Mouse (Mus musculus): ENCODE measurements around the gene Aldh18a1. TPM values are rescaled to one million over a fixed set of nuclear protein-coding genes. Genes with fewer than 3 reads are reported as not detected.
"Not testable (repeated sequence)": the region's sequence is repeated elsewhere in the genome, so short reads cannot be mapped to it uniquely, and the experiment has no call there.

The Aldh18a1 gene
- polyA plus RNA-seq, 1 experiment, result 37.9 TPM

DNA sequence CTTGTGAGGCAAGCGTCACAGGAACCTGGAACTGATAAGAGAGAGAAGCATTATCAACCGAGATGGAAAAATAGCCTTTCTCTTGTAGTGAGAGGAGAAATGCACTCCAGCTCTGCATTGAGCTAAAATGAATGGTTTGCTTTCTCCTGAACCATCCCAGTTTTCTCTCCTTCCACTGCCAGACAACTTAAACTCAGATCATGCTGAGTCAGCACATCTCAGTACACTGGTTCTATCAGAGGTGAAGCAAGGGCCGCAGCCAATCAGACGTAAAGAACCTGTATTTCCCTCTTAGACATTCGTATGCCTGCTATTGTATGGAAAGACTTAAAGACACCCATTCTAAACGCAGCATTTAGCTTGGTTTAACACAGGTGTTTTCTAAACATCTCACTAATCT lies 19.4 kb upstream of the Aldh18a1 start:
- WGBS, result 95% methylated on average over 6 of the region's 6 CpGs
- Histone ChIP-seq H3K27me3 (ENCODE audit: control insufficient read depth, insufficient read depth, low read length) (no peaks in the 10 kb centered on the region), H3K4me1 (replicated peaks; ENCODE audit: control insufficient read depth, insufficient read depth, low read length) (peaks cover 7% of the 10 kb centered on the region), H3K36me3 (ENCODE audit: control insufficient read depth, insufficient read depth, low read length) (no peaks in the 10 kb centered on the region), H3K4me3 (ENCODE audit: control insufficient read depth, insufficient read depth, low read length) (no peak overlapping the region), H3K27ac (ENCODE audit: control insufficient read depth, insufficient read depth, low read length) (no peak overlapping the region)
- DNase-seq, result no peak
- TF ChIP-seq POLR2A (IDR thresholded peaks at IDR 0.05; ENCODE audit: control insufficient read depth, extremely low read depth, insufficient read depth, low read length, poor library complexity) (no peak), CTCF (IDR thresholded peaks at IDR 0.05; ENCODE audit: borderline replicate concordance, control insufficient read depth, extremely low read depth, insufficient read depth, low read length, poor library complexity) (no peak)

DNA sequence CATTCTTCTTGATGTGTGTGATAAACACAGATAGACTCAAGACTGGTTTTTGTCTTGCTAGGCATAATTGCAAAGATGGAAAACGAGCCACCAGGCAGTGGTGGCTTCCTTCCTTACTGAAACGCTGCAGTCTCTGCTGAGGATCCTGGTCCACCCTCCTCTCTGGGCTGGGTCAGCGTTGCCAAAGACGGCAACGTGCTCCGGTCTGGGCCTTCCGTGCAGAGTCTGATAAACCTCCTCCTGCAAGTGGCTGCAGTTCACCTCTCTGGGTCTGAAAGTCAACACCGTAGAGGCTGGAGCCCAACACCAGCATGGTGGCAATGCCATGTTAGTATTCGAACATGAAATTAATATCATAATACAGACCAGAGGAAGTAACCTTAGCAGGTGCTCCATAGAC lies 16.9 kb upstream of the Aldh18a1 start:
- DNase-seq, result no peak
- 97% methylated on average over 9 of the region's 9 CpGs for WGBS
- TF ChIP-seq CTCF (IDR thresholded peaks at IDR 0.05; ENCODE audit: borderline replicate concordance, control insufficient read depth, extremely low read depth, insufficient read depth, low read length, poor library complexity) (no peak), POLR2A (IDR thresholded peaks at IDR 0.05; ENCODE audit: control insufficient read depth, extremely low read depth, insufficient read depth, low read length, poor library complexity) (no peak)
- H3K27ac ChIP-seq (ENCODE audit: control insufficient read depth, insufficient read depth, low read length), result no peak overlapping the region
- no peaks in the 10 kb centered on the region for H3K4me1 ChIP-seq (replicated peaks; ENCODE audit: control insufficient read depth, insufficient read depth, low read length)
- no peaks in the 10 kb centered on the region for H3K36me3 ChIP-seq (ENCODE audit: control insufficient read depth, insufficient read depth, low read length)
- H3K27me3 ChIP-seq (ENCODE audit: control insufficient read depth, insufficient read depth, low read length), result no peaks in the 10 kb centered on the region
- H3K4me3 ChIP-seq (ENCODE audit: control insufficient read depth, insufficient read depth, low read length), result no peak overlapping the region

DNA sequence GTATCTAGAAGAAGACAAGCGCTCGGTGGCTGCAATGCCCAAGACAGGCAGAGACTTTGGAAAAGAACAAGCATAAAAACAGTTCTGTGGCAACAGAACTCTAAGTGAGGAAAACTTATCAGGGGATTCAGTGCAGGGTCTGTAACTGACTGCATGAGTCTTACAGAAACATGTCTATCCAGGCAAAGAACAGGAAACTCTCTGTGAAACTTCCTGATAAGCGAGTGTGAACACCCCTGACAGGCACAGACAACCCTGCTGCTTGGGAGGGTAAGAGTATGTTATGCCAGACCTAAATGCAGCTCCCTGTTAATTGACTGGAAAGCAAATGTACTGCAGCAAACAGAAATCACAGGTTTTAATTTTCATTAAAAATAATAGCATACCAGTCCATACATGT lies 13.6 kb upstream of the Aldh18a1 start:
- Histone ChIP-seq H3K27me3 (ENCODE audit: control insufficient read depth, insufficient read depth, low read length) (no peaks in the 10 kb centered on the region), H3K36me3 (ENCODE audit: control insufficient read depth, insufficient read depth, low read length) (no peaks in the 10 kb centered on the region), H3K4me1 (replicated peaks; ENCODE audit: control insufficient read depth, insufficient read depth, low read length) (peaks cover 5% of the 10 kb centered on the region; the same call in 1 of the 2 replicates), H3K4me3 (ENCODE audit: control insufficient read depth, insufficient read depth, low read length) (no peak overlapping the region), H3K27ac (ENCODE audit: control insufficient read depth, insufficient read depth, low read length) (no peak overlapping the region)
- DNase-seq, result no peak
- TF ChIP-seq POLR2A (IDR thresholded peaks at IDR 0.05; ENCODE audit: control insufficient read depth, extremely low read depth, insufficient read depth, low read length, poor library complexity) (no peak), CTCF (IDR thresholded peaks at IDR 0.05; ENCODE audit: borderline replicate concordance, control insufficient read depth, extremely low read depth, insufficient read depth, low read length, poor library complexity) (no peak)
- 84% methylated on average over 3 of the region's 3 CpGs for WGBS

- DNase-seq; H3K27me3 ChIP-seq (ENCODE audit: control insufficient read depth, insufficient read depth, low read length); H3K36me3 ChIP-seq (ENCODE audit: control insufficient read depth, insufficient read depth, low read length); H3K27ac ChIP-seq (ENCODE audit: control insufficient read depth, insufficient read depth, low read length); H3K4me1 ChIP-seq (replicated peaks; ENCODE audit: control insufficient read depth, insufficient read depth, low read length); H3K4me3 ChIP-seq (ENCODE audit: control insufficient read depth, insufficient read depth, low read length): not testable (repeated sequence)
- WGBS, result 95% methylated on average over 5 of the region's 5 CpGs
Observed at GRCm38 (mm10) chr19:40600846-40601245, 12.6 kb upstream of the Aldh18a1 start.

GRCm38 (mm10) chr19:40595831-40596230 lies 7.6 kb upstream of the Aldh18a1 start:
- WGBS, result 93% methylated on average over 8 of the region's 8 CpGs
- DNase-seq, result no peak
- Histone ChIP-seq H3K36me3 (ENCODE audit: control insufficient read depth, insufficient read depth, low read length) (no peaks in the 10 kb centered on the region), H3K4me3 (ENCODE audit: control insufficient read depth, insufficient read depth, low read length) (no peak overlapping the region), H3K27ac (ENCODE audit: control insufficient read depth, insufficient read depth, low read length) (no peak overlapping the region), H3K27me3 (ENCODE audit: control insufficient read depth, insufficient read depth, low read length) (no peaks in the 10 kb centered on the region), H3K4me1 (replicated peaks; ENCODE audit: control insufficient read depth, insufficient read depth, low read length) (peaks cover 5% of the 10 kb centered on the region; the same call in 1 of the 2 replicates)
- TF ChIP-seq POLR2A (IDR thresholded peaks at IDR 0.05; ENCODE audit: control insufficient read depth, extremely low read depth, insufficient read depth, low read length, poor library complexity) (no peak), CTCF (IDR thresholded peaks at IDR 0.05; ENCODE audit: borderline replicate concordance, control insufficient read depth, extremely low read depth, insufficient read depth, low read length, poor library complexity) (no peak)

DNA sequence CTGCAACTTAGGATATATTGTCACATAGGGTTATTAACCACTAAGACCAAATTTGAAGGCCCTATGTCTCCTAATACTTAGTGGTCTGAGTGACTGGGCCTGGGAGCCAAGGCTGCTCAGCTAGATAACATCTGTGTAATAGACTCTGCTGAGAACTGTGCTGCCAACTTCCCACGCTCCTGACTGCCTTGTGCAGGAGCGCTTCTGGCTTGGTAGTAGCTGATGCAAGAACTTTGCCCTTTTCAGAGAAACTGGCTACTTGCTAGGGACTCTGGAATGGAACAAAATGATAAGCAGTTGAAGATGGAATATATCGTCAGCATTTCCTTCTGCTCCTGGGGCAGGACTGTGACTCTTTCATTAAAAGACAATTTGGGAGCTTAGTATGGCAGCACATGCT lies 7.0 kb upstream of the Aldh18a1 start:
- Histone ChIP-seq H3K36me3 (ENCODE audit: control insufficient read depth, insufficient read depth, low read length) (no peaks in the 10 kb centered on the region), H3K4me3 (ENCODE audit: control insufficient read depth, insufficient read depth, low read length) (no peak overlapping the region), H3K4me1 (replicated peaks; ENCODE audit: control insufficient read depth, insufficient read depth, low read length) (peaks cover 5% of the 10 kb centered on the region; the same call in 1 of the 2 replicates), H3K27me3 (ENCODE audit: control insufficient read depth, insufficient read depth, low read length) (no peaks in the 10 kb centered on the region), H3K27ac (ENCODE audit: control insufficient read depth, insufficient read depth, low read length) (no peak overlapping the region)
- 98% methylated on average over 3 of the region's 3 CpGs for WGBS
- DNase-seq, result no peak
- TF ChIP-seq CTCF (IDR thresholded peaks at IDR 0.05; ENCODE audit: borderline replicate concordance, control insufficient read depth, extremely low read depth, insufficient read depth, low read length, poor library complexity) (no peak), POLR2A (IDR thresholded peaks at IDR 0.05; ENCODE audit: control insufficient read depth, extremely low read depth, insufficient read depth, low read length, poor library complexity) (no peak)

GRCm38 (mm10) chr19:40589530-40589880 lies 1.2 kb upstream of the Aldh18a1 start:
- TF ChIP-seq CTCF (IDR thresholded peaks at IDR 0.05; ENCODE audit: borderline replicate concordance, control insufficient read depth, extremely low read depth, insufficient read depth, low read length, poor library complexity) (no peak), POLR2A (IDR thresholded peaks at IDR 0.05; ENCODE audit: control insufficient read depth, extremely low read depth, insufficient read depth, low read length, poor library complexity) (no peak)
- 0% methylated on average over 10 of the region's 10 CpGs for WGBS
- H3K27ac ChIP-seq (ENCODE audit: control insufficient read depth, insufficient read depth, low read length), result peak overlapping the region; percentile 88
- no peak for DNase-seq
- H3K4me1 ChIP-seq (replicated peaks; ENCODE audit: control insufficient read depth, insufficient read depth, low read length), result peaks cover 4% of the 10 kb centered on the region; the same call in 1 of the 2 replicates
- peak overlapping the region; percentile 90 for H3K4me3 ChIP-seq (ENCODE audit: control insufficient read depth, insufficient read depth, low read length)
- no peaks in the 10 kb centered on the region for H3K27me3 ChIP-seq (ENCODE audit: control insufficient read depth, insufficient read depth, low read length)
- H3K36me3 ChIP-seq (ENCODE audit: control insufficient read depth, insufficient read depth, low read length), result no peaks in the 10 kb centered on the region

Measured in thymus, adult 2 months (tissue).